Mouse (Mus musculus): Measurements from ENCODE around the gene Cdh3.

Cdh3 gene

GRCm38 (mm10) chr8:106606601-106607145 lies 96.0 kb downstream of the Cdh3 start:
- no peak for ATAC-seq (ENCODE audit: low TSS enrichment)

Data from frontal cortex, adult (tissue).